In the genomic region with DNA sequence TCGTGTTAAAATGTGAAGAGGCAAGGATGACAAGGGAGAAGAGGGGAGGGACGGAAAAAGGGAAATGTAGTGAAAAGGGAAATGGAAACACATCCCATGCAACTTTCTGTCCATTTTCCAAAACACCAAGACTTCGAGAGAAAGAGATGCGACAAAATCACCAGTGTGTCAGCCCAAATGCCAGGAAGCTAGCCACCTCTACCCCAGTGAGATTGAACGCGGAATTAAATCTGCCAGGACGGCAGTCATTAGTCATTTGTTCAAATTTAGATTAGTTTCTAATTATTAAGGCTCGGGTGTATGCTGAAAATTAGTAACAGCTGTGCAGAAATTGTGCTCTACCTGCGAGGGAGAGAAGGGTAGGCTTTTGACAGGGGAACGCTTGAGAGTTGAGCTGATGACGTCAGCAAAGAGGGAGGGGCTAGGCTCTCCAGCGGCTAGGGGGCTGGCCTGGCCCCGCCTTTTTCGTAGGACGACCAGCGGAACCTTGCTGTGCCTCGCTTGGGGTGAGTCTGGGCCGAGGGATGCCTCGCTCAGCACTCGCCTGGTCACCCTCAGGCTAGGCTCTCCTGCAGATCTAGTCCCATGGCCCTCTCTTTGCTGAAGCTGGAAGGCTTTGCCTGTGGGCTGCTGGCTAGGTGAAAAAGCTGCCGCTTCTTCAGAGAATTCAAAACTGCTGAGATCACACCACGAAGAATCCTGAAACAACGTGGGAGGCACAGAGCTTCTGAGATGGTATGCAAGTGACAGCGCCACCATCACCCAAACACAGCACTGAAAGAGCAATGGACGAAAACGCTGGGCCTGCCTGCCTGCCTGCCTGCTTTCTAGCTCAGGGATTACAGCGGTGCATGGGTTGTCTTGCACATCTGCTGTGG, we compare ENCODE assay signal across 8 mouse cellular contexts. TPM values are rescaled to one million over a fixed set of nuclear protein-coding genes. Genes with fewer than 3 reads are reported as not detected.
DNase-seq lines count a peak whose midpoint lies in the region; ATAC-seq and TF ChIP-seq lines count a peak whose summit lies in the region.

No protein-coding gene starts in this region.

- peak; percentile 96 for ATAC-seq in hindbrain, embryonic 16.5 days

- H3K9me3 ChIP-seq in hindbrain, embryonic 16.5 days (ENCODE audit: control insufficient read depth, low read length), result no peaks in the 10 kb centered on the region

- H3K27ac ChIP-seq in hindbrain, embryonic 16.5 days (ENCODE audit: low read depth, low read length), result peak overlapping the region; percentile 75
- H3K27ac ChIP-seq in left cerebral cortex, adult 2 months, result peak overlapping the region; percentile 42; the same call in 1 of the 2 replicates

- intact Hi-C loops in left cerebral cortex, adult 2 months (cut with DNase I), result loop anchor here (2.0 kb wide), 1 partner anchor 16 kb away; a partner anchor contains a TSS

- H3K9ac ChIP-seq in hindbrain, embryonic 16.5 days (ENCODE audit: low read depth, low read length), result peak overlapping the region; percentile 60

- H3K4me3 ChIP-seq in hindbrain, embryonic 16.5 days (ENCODE audit: low read length), result peak overlapping the region; percentile 49
- peak overlapping the region; percentile 49 for H3K4me3 ChIP-seq in left cerebral cortex, adult 2 months

- H3K27me3 ChIP-seq in hindbrain, embryonic 16.5 days (replicated peaks; ENCODE audit: control insufficient read depth, insufficient read depth, low read length), result no peaks in the 10 kb centered on the region

- H3K4me2 ChIP-seq in hindbrain, embryonic 16.5 days (ENCODE audit: low read length), result peak overlapping the region; percentile 65

- WGBS in hindbrain, embryonic 16.5 days, result 16% methylated on average over 27 of the region's 27 CpGs

- peaks cover 2% of the 10 kb centered on the region; the same call in 1 of the 2 replicates for H3K4me1 ChIP-seq in hindbrain, embryonic 16.5 days (ENCODE audit: control insufficient read depth, insufficient read depth, low read depth, low read length)

- TF ChIP-seq CTCF in left cerebral cortex, adult 2 months (IDR thresholded peaks at IDR 0.05), result peak; percentile 14

- no peaks in the 10 kb centered on the region for H3K36me3 ChIP-seq in hindbrain, embryonic 16.5 days (ENCODE audit: control insufficient read depth, insufficient read depth, low read length)

- peak; percentile 81 for DNase-seq in adrenal gland, adult 2 months
- DNase-seq in cerebellum, postnatal 4 days (ENCODE audit: low spot score in 2 of 2), result peak; percentile 42 to 58
- peak; percentile 48 to 66 for DNase-seq in frontal cortex, postnatal 14 days (ENCODE audit: low spot score in 2 of 2)
- peak; percentile 76 to 80 for DNase-seq in left cerebral cortex, adult 2 months (ENCODE audit: extremely low spot score in 1 of 2, low spot score in 2 of 2)
- peak; percentile 65 for DNase-seq in lung, postnatal 14 days
- peak; percentile 85 for DNase-seq in right cerebral cortex, adult 18-20 months
- no peak for DNase-seq in thymus, postnatal 0 days (ENCODE audit: low spot score)

RNA-seq across cellular contexts. Expression of a gene that starts 15.9 kb away (rescaled TPM):
- under 1 TPM; 0.10 to 0.29 TPM for total RNA-seq in adrenal gland, adult 2 months (2021)
- 0.03 and 0.09 TPM in 2 replicates for polyA plus RNA-seq in adrenal gland, adult 2 months (2012; rRNA removed)
- polyA plus RNA-seq in hindbrain, embryonic 16.5 days (2015; fragmentation: Nextera tagmentation; extraction: Ambion mirVana), result 2.4 and 2.5 TPM in 2 replicates
- under 1 TPM; 0.23 to 0.25 TPM for total RNA-seq in left cerebral cortex, adult 2 months (2021)
- polyA plus RNA-seq in thymus, postnatal 0 days (2015; fragmentation: Nextera tagmentation; extraction: Ambion mirVana), result 183 and 202 TPM in 2 replicates

Comparison
In these comparisons a context has a peak if more than half of its experiments do, and no peak if none do; other contexts are left out.
1. RNA of a gene that starts 15.9 kb away (polyA plus RNA-seq): 183 to 202 TPM in thymus, postnatal 0 days; 2.4 to 2.5 TPM in hindbrain, embryonic 16.5 days and 0.03 to 0.09 TPM in adrenal gland, adult 2 months; every median in the first group is over 10 times any median in the second.